ENCODE assay signal across 8 mouse cellular contexts in the genomic region with DNA sequence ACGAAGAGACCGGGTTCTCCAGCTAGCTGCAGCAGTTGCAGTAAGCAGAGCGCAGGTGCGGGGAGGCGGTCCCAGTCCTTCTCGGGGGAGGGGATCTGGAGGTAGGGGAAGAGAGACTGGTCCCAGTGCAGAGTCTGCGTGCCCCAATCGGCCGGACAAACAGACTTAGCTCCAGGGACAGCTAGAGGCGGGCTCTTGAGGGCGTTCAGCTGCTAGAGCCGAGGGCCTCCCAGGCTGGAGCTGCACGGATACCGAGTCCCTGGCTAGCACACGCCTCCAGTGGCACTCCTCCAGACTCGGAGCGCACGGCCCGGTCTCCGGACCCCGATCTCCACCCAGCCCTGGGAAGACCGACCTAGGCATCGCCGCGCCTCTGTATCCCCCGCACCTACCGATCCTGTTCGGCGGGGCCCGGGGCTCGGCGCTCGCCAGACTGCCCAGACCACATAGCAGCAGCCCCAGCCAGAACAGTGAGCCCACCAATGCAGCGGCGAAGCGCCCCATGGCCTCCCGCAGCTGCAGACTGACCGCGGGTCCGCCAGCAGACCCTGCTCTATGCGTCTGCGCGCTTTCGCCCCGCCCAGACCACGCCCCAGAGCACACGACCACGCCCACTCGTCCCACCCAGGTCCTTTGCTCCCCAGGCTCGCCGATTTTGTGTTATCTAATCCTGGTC. TPM values are rescaled to one million over a fixed set of nuclear protein-coding genes. Genes with fewer than 3 reads are reported as not detected.
DNase-seq lines count a peak whose midpoint lies in the region; ATAC-seq lines count a peak whose summit lies in the region.

A gene (minus strand): TSS at position 574 of the 676 bp plus-strand sequence.

- peak; percentile 61 for DNase-seq in WW6 (ENCODE audit: low read depth, low spot score)
- peak; percentile 86 to 88 for DNase-seq in cerebellum, postnatal 36 days
- DNase-seq in frontal cortex, postnatal 36 days (ENCODE audit: low spot score in 2 of 2), result peak; percentile 86
- DNase-seq in hindbrain, embryonic 14.5 days (ENCODE audit: low spot score), result peak; percentile 86
- DNase-seq in layer of hippocampus, postnatal 36 days, result peak; percentile 88 to 89
- DNase-seq in lung, postnatal 25 days (ENCODE audit: low spot score), result peak; percentile 88
- DNase-seq in retina, embryonic 14.5 days (ENCODE audit: low spot score), result peak; percentile 93
- DNase-seq in thymus, postnatal 36 days, result peak; percentile 85 to 88

- no peaks in the 10 kb centered on the region for H3K9me3 ChIP-seq in hindbrain, embryonic 14.5 days (ENCODE audit: control insufficient read depth, low read length)

- under 1% methylated on average over 51 of the region's 51 CpGs for WGBS in hindbrain, embryonic 14.5 days

- peak within 1 kb of the TSS; percentile 95 for H3K27ac ChIP-seq in hindbrain, embryonic 14.5 days

- H3K4me3 ChIP-seq in hindbrain, embryonic 14.5 days (replicated peaks; ENCODE audit: low read length), result peak within 1 kb of the TSS; percentile 95

- peaks cover 20% of the 10 kb centered on the region for H3K36me3 ChIP-seq in hindbrain, embryonic 14.5 days (replicated peaks; ENCODE audit: control insufficient read depth, insufficient read depth)

- H3K4me2 ChIP-seq in hindbrain, embryonic 14.5 days (replicated peaks), result peak within 1 kb of the TSS; percentile 80

- ATAC-seq in hindbrain, embryonic 14.5 days (ENCODE audit: low FRiP score), result peak; percentile 93

- peaks cover 24% of the 10 kb centered on the region for H3K4me1 ChIP-seq in hindbrain, embryonic 14.5 days (replicated peaks; ENCODE audit: control insufficient read depth, insufficient read depth, low read length)

- H3K27me3 ChIP-seq in hindbrain, embryonic 14.5 days (ENCODE audit: control insufficient read depth, insufficient read depth, low read length), result no peaks in the 10 kb centered on the region

- H3K9ac ChIP-seq in hindbrain, embryonic 14.5 days, result peak within 1 kb of the TSS; percentile 95

RNA-seq across cellular contexts. Expression of the gene that starts here (rescaled TPM):
- 94.9 and 99.9 TPM in 2 replicates for polyA plus RNA-seq in hindbrain, embryonic 14.5 days (2014; fragmentation: Nextera tagmentation; extraction: Ambion mirVana)
- total RNA-seq in layer of hippocampus, postnatal 36 days (2021), result 100 to 1,000 TPM; 105 to 114 TPM

Comparison
In these comparisons a context has a peak if more than half of its experiments do, and no peak if none do; other contexts are left out.
1. Peak in every context shown above with its lines: DNase-seq, ATAC-seq, H3K4me3 ChIP-seq and H3K27ac ChIP-seq.